Mouse (Mus musculus) stomach, embryonic 16.5 days (tissue): Measurements from ENCODE around the gene Slc30a10. TPM values are rescaled to one million over a fixed set of nuclear protein-coding genes. Genes with fewer than 3 reads are reported as not detected.

Experiments used
- ATAC-seq: fragments of 200-750 bp; cut with Nextera tagmentation; 2 replicates; pipeline ENCODE4 v1.8.0; 2017; ENCODE audit warnings: moderate number of reproducible peaks, moderate TSS enrichment; ENCODE audit not compliant: insufficient read depth, low FRiP score
- H3K27ac ChIP-seq: fragments of 300-500 bp; sonication (generic); 2 replicates; pipeline ENCODE4 v1.5.1; 2014; ENCODE audit warnings: low read length
- H3K27me3 ChIP-seq: fragments of 300-500 bp; sonication (generic); 2 replicates; pipeline ENCODE4 v1.6.1; 2014; ENCODE audit warnings: low read length, control low read depth, mixed read lengths; ENCODE audit not compliant: control insufficient read depth, insufficient read depth
- H3K36me3 ChIP-seq: fragments of 300-500 bp; sonication (generic); 2 replicates; pipeline ENCODE4 v1.6.1; 2014; ENCODE audit warnings: low read length; ENCODE audit not compliant: control insufficient read depth, insufficient read depth
- H3K4me1 ChIP-seq: fragments of 300-500 bp; sonication (generic); 2 replicates; pipeline ENCODE4 v1.6.1; 2014; ENCODE audit warnings: low read length, control low read depth, mixed read lengths; ENCODE audit not compliant: control insufficient read depth, insufficient read depth
- H3K4me2 ChIP-seq: fragments of 300-500 bp; sonication (generic); 2 replicates; pipeline ENCODE4 v1.6.1; 2014; ENCODE audit warnings: low read depth, low read length, mixed read lengths
- H3K4me3 ChIP-seq: fragments of 300-500 bp; sonication (generic); replicated peaks from 2 replicates; pipeline ENCODE4 v1.5.1; 2014; ENCODE audit warnings: mild to moderate bottlenecking, low read length
- H3K9ac ChIP-seq: fragments of 300-500 bp; sonication (generic); 2 replicates; pipeline ENCODE4 v1.6.1; 2014; ENCODE audit warnings: low read length
- H3K9me3 ChIP-seq: fragments of 300-500 bp; sonication (generic); replicated peaks from 2 replicates; pipeline ENCODE4 v1.6.1; 2016; ENCODE audit warnings: low read length, control low read depth; ENCODE audit not compliant: control insufficient read depth
- WGBS: fragments of 180-500 bp; shearing (Covaris S2); extraction: QIAGEN DNeasy Blood & Tissue Kit; methylation state at CpG from one replicate; pipeline ENCODE4 v1.1.7; 2014; 5-methylcytosine and 5-hydroxymethylcytosine counted together
- polyA plus RNA-seq: library from polyadenylated mRNA; unstranded; fragments of >200 nt; fragmentation: Nextera tagmentation; extraction: Ambion mirVana; gene quantifications from 2 replicates; pipeline ENCODE4 v1.2.1, GENCODE M21; 2015

Slc30a10 gene
- polyA plus RNA-seq, 1 experiment from 2014 or later = 1.4 TPM

DNA sequence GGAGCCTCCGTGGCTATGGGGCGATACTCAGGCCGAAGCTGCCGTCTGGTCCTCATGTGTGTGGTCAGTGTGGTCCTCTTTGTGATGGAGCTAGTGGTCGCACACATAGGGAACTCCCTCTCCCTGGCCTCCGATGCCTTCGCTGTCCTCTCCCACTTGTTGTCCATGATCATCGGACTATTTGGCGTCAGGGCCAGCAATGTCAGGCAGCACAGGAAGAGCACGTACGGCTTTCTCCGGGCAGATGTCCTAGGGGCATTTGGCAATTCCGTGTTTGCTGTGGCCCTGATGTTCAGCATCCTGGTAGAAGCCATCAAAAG lies 22.7 kb upstream of the Slc30a10 start:
- peaks cover 10% of the 10 kb centered on the region; the same call in 1 of the 2 replicates for H3K36me3 ChIP-seq
- no peak overlapping the region for H3K4me2 ChIP-seq
- no peaks in the 10 kb centered on the region for H3K27me3 ChIP-seq
- WGBS = 78% methylated on average over 13 of the region's 13 CpGs
- no peaks in the 10 kb centered on the region for H3K4me1 ChIP-seq
- H3K4me3 ChIP-seq = no peak overlapping the region
- H3K27ac ChIP-seq = no peak overlapping the region
- no peak for ATAC-seq
- H3K9me3 ChIP-seq = no peaks in the 10 kb centered on the region
- H3K9ac ChIP-seq = no peak overlapping the region

DNA sequence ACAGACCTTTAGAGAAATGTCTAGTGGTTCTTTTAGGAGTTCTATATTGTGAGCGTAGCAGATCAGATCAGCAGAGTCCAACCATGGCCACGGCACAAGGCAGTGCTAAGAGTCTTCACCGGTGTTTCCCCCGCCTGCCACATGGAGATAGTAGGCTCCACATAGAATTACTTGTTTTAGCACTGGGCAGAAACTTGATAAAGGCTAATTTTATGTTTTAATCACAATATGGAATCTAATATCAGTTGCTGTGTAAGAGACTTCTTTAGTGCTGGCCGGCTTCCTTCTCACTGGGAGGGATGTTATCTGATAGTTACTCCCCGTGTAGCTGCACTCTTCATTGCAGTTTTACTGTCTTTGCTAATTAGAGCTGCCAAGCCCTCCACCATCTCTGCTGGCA lies 21.5 kb upstream of the Slc30a10 start:
- H3K4me1 ChIP-seq = no peaks in the 10 kb centered on the region
- WGBS = 76% methylated on average over 6 of the region's 6 CpGs
- H3K27me3 ChIP-seq = no peaks in the 10 kb centered on the region
- peaks cover 3% of the 10 kb centered on the region; the same call in 1 of the 2 replicates for H3K36me3 ChIP-seq
- H3K4me2 ChIP-seq = no peak overlapping the region
- no peak for ATAC-seq
- no peak overlapping the region for H3K9ac ChIP-seq
- H3K9me3 ChIP-seq = no peaks in the 10 kb centered on the region
- no peak overlapping the region for H3K27ac ChIP-seq
- H3K4me3 ChIP-seq = no peak overlapping the region

DNA sequence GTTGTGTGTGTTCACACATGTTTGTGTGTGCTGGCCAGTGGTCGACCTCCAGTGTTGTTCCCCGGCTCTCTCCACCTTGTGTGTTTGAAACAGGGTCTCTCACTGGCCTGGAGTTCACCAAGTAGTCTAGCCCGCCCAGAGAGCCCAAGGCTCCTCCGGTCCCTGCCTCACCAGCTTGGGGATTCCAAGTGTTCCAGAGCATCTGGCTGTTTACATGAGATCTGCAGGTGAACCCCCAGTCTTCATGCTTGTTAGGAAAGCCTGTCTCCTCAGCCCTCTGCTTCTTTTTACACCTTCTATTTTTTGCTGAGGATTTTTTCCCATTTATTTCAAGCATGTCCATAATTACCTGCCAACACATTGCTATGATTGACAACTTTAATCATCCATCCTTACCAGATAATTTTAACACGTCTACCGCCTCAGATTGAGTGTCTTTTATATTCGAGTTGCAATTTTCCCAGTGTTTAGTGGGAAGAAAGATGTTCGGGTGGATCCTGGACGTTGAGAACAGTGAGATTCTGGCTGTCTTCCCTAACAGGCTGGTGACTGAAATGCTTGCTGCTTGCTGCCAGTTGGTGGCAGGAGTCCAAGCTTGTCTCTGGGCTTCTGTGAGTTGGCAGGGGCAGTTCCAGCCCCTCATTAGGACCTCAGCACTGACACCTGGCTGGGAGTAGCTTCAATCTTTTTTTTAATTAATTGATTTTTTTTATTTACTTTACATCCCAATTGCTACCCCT lies 15.6 kb upstream of the Slc30a10 start:
- 63% methylated on average over 9 of the region's 9 CpGs for WGBS
- H3K4me3 ChIP-seq = no peak overlapping the region
- H3K27ac ChIP-seq = no peak overlapping the region
- H3K9ac ChIP-seq = no peak overlapping the region
- no peaks in the 10 kb centered on the region for H3K9me3 ChIP-seq
- H3K36me3 ChIP-seq = no peaks in the 10 kb centered on the region
- no peaks in the 10 kb centered on the region for H3K4me1 ChIP-seq
- H3K4me2 ChIP-seq = no peak overlapping the region
- no peaks in the 10 kb centered on the region for H3K27me3 ChIP-seq
- ATAC-seq = no peak

GRCm38 (mm10) chr1:185441703-185442472 lies 12.8 kb upstream of the Slc30a10 start:
- ATAC-seq = no peak
- H3K4me3 ChIP-seq = no peak overlapping the region
- H3K9ac ChIP-seq = no peak overlapping the region
- H3K36me3 ChIP-seq = no peaks in the 10 kb centered on the region
- no peak overlapping the region for H3K4me2 ChIP-seq
- no peaks in the 10 kb centered on the region for H3K27me3 ChIP-seq
- H3K27ac ChIP-seq = no peak overlapping the region
- no peaks in the 10 kb centered on the region for H3K4me1 ChIP-seq
- 69% methylated on average over 18 of the region's 18 CpGs for WGBS
- no peaks in the 10 kb centered on the region for H3K9me3 ChIP-seq

GRCm38 (mm10) chr1:185448936-185449335 lies 5.7 kb upstream of the Slc30a10 start:
- peaks cover 5% of the 10 kb centered on the region; the same call in 1 of the 2 replicates for H3K27me3 ChIP-seq
- H3K4me3 ChIP-seq = no peak overlapping the region
- H3K27ac ChIP-seq = no peak overlapping the region
- WGBS = 83% methylated on average over 7 of the region's 7 CpGs
- H3K9ac ChIP-seq = no peak overlapping the region
- H3K4me1 ChIP-seq = no peaks in the 10 kb centered on the region
- no peak overlapping the region for H3K4me2 ChIP-seq
- H3K36me3 ChIP-seq = no peaks in the 10 kb centered on the region
- ATAC-seq = no peak
- no peaks in the 10 kb centered on the region for H3K9me3 ChIP-seq

DNA sequence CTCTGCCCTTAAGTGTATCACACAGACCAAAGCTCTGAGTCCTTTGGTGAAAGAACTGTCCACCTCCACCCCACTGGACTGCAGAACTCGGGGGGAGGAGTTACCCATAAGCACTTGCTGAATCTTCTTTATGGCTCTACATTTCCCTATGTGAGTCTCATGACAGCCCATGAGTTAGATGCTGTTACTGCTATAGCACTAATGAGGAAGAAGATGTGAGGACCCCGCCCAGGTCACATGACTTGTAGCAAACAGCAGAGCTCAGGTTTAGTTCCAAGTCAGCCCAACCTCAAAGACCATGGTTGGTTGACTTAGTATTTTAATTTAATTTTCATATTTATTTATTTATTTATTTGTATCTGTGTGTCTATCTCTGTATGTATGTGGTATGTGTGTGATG lies 4.9 kb upstream of the Slc30a10 start:
- peaks cover 1% of the 10 kb centered on the region; the same call in 1 of the 2 replicates for H3K4me1 ChIP-seq

DNA sequence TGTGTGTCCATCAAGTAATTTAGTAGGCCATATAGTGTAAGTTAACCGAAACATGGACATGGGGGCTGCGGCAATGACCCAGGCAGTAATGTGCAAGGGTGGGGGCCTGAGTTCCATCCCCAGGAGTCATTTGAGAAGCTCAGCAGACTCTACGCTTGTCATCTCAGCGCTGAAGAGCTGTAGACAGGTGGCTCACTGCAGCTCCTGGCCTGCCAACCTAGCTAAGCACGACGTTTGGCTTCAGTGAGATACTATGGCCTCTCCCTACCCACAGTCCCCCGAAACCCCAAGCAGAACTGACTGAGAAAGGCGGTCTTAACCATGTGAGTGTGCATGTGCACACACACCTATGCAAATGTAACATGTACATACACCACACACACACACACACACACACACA lies 3.6 kb upstream of the Slc30a10 start:
- no peak overlapping the region for H3K27ac ChIP-seq
- no peaks in the 10 kb centered on the region for H3K9me3 ChIP-seq
- no peak overlapping the region for H3K4me2 ChIP-seq
- H3K4me3 ChIP-seq = no peak overlapping the region
- H3K27me3 ChIP-seq = peaks cover 26% of the 10 kb centered on the region
- no peak for ATAC-seq
- H3K36me3 ChIP-seq = no peaks in the 10 kb centered on the region
- 85% methylated on average over 8 of the region's 8 CpGs for WGBS
- H3K4me1 ChIP-seq = peaks cover 9% of the 10 kb centered on the region; the same call in 1 of the 2 replicates
- no peak overlapping the region for H3K9ac ChIP-seq

More for the DNA sequence above, 4.9 kb upstream of the Slc30a10 start:
- H3K27ac ChIP-seq = no peak overlapping the region
- 72% methylated on average over 2 of the region's 2 CpGs for WGBS
- H3K27me3 ChIP-seq = peaks cover 13% of the 10 kb centered on the region
- no peaks in the 10 kb centered on the region for H3K9me3 ChIP-seq
- no peaks in the 10 kb centered on the region for H3K36me3 ChIP-seq
- no peak for ATAC-seq
- H3K4me3 ChIP-seq = no peak overlapping the region
- H3K9ac ChIP-seq = no peak overlapping the region
- no peak overlapping the region for H3K4me2 ChIP-seq

GRCm38 (mm10) chr1:185451495-185451894 lies 3.2 kb upstream of the Slc30a10 start:
- Histone ChIP-seq H3K4me3 (no peak overlapping the region), H3K9ac (no peak overlapping the region), H3K9me3 (no peaks in the 10 kb centered on the region), H3K27ac (no peak overlapping the region), H3K4me2 (no peak overlapping the region), H3K27me3 (peaks cover 30% of the 10 kb centered on the region), H3K36me3 (no peaks in the 10 kb centered on the region), H3K4me1 (peaks cover 9% of the 10 kb centered on the region; the same call in 1 of the 2 replicates)
- ATAC-seq = no peak
- WGBS = 89% methylated on average over 3 of the region's 3 CpGs

- ATAC-seq = no peak
Observed at GRCm38 (mm10) chr1:185452461-185452860, 2.2 kb upstream of the Slc30a10 start.

More at GRCm38 (mm10) chr1:185452461-185452860, 2.2 kb upstream of the Slc30a10 start:
- H3K4me1 ChIP-seq = peaks cover 9% of the 10 kb centered on the region; the same call in 1 of the 2 replicates
- no peaks in the 10 kb centered on the region for H3K36me3 ChIP-seq
- WGBS = 85% methylated on average over 6 of the region's 6 CpGs
- H3K9me3 ChIP-seq = no peaks in the 10 kb centered on the region
- H3K27me3 ChIP-seq = peaks cover 40% of the 10 kb centered on the region
- no peak overlapping the region for H3K4me3 ChIP-seq
- no peak overlapping the region for H3K4me2 ChIP-seq
- H3K27ac ChIP-seq = no peak overlapping the region
- no peak overlapping the region for H3K9ac ChIP-seq
